Mouse (Mus musculus) layer of hippocampus, postnatal 25 days (tissue): ENCODE measurements at regions not wholly inside any gene's neighbourhood (a gene's known extent, or its start where the extent isn't known, plus 50 kb on each side); places are given as distances from the start of the nearest gene placed in this dataset.
A peak's percentile ranks its signal among the peaks of the same experiment; 100 is the strongest.
"Not testable (repeated sequence)": the region's sequence is repeated elsewhere in the genome, so short reads cannot be mapped to it uniquely, and the experiment has no call there.

ENCODE experiments used
- DNase-seq, 2 experiments: peaks; one replicate each; pipeline ENCODE4 v3.0.0; 2022; ENCODE audit warnings: mixed read lengths in 2 of 2, low spot score in 1 of 2; ENCODE audit errors: extremely low spot score in 1 of 2

DNA sequence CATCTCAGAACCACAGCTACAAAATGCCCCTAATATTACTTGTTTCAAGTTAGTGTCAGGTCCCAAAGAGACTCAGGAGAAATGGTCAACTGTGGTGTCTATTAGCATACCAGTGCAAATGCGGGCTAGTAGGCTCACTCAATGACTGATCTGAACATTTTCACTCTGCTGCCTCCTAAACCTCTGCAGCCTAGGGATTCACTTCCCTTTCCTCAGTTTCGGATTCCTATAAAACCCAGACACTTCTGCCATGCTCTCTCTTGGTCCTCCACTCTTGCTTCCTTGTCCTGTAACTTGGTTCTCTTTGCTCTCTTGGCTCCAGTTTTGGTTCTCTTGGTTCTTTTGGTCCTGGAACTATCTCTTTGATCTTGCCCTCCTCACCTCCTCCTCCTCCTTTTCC lies 206.3 kb upstream of the Spef2 start:
- DNase-seq: no peak

DNA sequence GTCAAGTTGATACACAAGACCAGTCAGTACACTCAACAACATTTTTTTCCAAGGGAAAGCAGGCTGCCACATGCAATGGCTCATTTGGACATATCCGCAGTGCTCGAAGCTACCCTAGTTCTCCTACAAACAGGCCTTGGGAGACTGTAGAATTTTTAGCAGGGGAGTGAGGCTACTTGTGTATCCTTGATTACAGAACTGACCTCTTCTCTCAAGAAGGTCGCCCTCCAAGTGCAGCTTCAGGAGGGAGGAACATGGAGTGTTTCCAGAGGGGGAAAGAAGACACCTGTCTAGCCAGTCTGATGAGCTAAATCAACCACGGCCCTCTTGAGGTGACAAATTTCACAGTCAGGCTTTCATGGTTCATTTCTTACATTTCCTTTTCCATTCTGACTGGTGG lies 202.0 kb upstream of the Prlr start:
- DNase-seq: no peak

GRCm38 (mm10) chr15:10011289-10012234 lies 165.5 kb upstream of the Prlr start:
- peak in 1 of 2 experiments; percentile 3 for DNase-seq

DNA sequence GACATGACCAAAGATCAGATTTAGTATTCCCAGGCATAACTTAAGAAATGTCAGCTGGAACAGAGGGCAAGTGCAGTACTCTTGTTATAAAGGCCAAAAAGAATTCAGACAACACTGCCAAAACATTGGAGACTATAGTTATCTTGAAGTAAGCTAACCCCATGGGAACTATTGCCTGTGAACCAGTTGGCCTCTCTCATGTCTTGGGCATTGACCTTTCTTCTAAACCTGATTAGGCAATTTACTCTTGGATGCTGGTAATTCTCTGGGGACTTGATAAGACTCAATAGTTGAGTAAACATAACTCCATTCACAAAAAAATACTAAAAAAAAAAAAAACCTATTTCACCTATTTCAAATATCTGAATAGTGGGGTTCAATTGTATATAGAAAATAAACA lies 159.8 kb upstream of the Prlr start:
- no peak for DNase-seq

- DNase-seq: no peak
Measured at GRCm38 (mm10) chr15:10029902-10030301, 147.1 kb upstream of the Prlr start.

GRCm38 (mm10) chr15:10035561-10035960 lies 141.5 kb upstream of the Prlr start:
- DNase-seq: no peak

- not testable (repeated sequence) for DNase-seq
Measured at GRCm38 (mm10) chr15:10036576-10036975, 140.5 kb upstream of the Prlr start.

DNA sequence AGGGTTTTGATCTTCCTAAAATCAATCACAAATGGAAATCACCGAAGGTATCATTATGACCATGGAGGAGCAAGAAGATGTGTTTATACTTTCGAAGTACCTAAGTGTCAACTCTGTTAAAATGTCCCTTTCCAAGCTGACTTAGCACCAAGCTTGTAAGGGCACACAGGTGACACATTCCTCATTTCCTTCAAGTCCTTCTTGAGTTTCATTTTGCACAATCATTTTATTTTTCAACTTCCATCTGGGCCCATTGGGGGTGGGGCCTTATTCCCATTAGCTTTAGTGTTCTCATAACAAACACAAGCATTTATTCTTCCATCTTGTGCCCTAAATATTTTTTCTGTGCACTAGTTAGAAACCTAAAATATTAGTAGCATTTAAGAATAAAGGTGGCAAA lies 103.5 kb upstream of the Prlr start:
- no peak for DNase-seq

DNA sequence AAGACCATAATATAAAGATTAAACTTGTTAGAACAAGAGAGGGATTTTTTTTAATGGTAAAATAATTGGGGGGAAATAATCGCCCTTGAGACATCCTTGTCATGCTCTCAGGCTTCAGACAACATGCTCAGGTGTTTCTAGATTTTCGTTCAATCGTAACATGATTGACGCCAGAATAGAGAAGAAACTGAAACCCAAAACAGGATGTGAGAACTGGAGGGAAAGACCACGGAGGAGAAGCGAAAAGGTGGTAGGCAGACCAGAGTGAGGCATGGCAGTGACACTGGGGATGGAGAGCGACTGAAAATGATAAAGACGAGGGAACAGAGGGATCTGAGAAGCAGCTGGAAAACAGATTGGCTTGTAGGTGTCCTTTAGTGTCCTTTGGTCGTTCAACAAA lies 102.1 kb upstream of the Prlr start:
- DNase-seq: no peak

DNA sequence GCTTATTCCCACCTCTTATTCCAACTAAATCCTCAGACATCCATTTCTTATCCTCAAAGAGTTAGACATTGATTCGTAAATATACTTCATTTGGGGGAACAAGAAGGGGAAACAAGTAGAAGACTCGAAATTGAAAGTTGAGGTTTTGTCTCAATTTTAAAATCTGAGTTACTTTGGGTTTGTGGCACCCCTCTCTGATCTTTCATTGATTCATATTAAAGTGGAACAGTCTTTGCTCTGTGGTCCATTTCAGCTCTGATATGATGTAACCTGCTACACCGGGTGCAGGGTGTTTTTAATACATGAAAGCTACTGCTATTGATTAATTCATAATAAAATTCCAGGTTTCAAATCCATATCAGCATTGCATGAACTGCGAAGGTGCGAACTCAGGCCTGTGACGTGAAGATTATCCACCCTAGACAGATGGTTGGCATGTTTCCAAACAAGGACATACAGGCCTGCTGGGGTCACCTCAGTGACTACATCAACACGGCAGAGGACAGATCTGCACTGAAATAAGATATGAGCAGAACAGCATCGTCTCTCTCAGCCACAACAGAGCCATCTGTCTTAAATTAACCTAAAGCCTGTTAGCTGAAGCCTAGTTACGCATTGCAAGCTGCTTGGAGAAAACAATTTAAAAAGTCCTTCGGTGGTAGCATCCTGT lies 101.5 kb upstream of the Prlr start:
- DNase-seq: no peak

DNA sequence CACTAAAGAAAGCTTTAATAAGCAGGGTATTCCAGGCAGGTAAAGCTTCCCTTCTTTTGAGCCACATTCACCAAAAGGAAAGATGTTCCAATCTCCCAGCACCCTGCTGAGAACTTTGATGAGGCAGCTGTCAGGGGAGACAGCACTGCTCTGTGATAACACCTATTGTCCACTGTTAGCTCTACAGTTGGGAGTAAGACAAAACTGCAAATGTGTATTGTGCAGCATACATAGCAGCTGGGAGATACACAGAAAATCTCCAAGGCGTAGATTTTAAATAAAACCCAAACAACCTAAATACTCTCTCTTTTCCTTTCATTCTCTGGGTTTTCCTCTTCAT lies 101.0 kb upstream of the Prlr start:
- DNase-seq: no peak

GRCm38 (mm10) chr15:10078434-10078833 lies 98.6 kb upstream of the Prlr start:
- no peak for DNase-seq

DNA sequence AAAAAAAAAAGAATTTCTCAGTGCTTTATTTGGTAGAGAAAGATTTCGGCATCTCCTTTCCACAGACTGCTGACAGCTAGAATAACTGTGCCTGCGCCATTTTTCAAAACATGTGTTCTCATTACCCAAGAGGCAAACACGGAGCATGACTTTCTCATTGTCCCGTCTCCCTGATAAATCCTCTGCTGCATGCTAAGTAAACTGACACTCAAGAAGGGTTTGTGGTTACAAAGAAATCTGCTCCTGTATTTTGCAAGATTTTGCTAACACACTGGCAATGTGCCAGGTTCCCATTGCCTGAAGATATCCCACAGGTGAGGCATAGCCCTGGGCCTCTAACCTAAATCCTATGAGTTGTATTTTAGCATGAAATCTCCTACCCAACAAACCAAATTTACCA lies 97.5 kb upstream of the Prlr start:
- no peak for DNase-seq

GRCm38 (mm10) chr15:10088691-10089090 lies 88.3 kb upstream of the Prlr start:
- no peak for DNase-seq

DNA sequence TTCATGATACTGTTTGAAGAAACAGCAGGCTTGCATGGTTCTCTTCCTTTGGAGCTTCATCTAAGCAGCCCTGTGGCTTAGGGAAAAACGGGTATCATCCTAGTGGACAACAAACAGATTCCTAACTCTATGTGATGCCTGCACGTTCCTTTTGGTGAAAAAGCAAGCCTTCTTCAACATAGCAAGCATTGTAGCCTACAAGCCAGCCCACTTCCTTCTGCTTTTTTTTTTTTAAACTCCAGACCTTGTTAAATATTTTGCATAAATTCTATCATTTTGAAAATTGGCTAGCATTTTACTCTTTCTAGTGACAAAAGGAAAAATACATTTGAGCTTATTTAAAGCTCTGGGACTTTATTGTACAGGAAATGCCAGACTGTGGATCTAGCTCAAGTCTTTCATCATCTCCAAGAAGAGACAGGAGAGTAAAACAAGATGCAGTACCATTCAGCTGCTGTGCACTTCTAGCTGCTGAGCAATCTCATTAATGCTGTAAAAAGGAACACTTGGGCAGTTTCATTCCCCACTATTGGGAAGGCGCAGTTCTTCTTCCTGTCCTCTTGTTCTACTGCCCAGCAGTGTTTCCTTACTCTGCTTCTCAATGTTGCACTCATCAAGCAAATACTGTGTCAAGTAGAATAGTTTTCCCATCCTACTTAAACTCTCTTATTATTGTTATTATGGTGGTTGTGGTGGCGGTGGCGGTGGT lies 86.5 kb upstream of the Prlr start:
- no peak for DNase-seq

DNA sequence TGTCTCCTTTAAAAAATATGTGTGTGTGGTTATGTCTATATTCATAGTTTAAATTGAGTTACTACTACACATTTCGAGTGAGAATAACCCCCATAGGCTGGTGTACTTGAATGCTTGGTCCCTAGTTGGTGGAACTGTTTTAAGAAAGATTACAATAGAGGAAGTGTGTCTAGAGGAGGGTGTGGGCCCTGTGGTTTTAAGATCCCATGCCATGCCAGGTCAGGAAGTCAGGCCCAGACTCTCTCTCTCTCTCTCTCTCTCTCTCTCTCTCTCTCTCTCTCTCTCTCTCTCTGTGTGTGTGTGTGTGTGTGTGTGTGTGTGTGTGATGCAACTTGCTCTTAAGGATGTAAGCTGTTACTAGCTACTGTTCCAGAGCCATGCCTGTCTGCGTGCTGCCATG lies 73.7 kb upstream of the Prlr start:
- no peak for DNase-seq

DNA sequence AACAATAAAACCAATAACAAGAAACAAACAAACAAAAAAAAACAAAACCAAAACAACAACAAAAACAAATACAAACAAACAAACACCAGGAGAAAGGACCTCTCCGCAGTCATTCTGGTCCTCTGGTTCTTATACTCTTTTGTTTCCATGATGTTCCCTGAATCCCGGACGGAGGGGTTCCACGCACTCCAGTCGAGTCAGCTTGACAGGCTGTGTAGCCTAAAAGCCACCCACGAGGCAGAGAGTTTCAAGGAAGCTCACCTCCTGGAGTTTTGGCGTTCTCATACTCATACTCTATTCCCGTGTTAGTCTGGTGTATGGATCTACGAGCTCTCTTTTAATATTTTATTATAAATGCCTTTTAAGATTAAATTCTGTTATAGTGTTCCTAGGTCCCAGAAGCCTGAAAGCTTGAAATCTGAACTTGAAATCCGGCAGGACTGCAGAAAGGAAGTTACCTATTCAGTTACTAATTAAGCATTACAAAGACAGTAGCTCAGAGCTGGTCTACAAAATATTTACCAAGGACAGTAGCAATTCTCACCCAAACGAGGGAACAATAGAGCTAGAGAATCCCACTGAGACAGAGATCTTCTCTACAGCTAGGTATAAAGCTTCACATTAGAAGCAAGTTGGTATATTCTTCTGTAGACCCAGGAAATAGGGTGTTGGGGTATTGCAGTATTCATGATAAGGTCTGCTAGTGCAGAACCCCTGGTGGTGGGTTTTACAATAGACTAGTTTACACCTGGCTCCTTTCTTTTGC lies 71.6 kb upstream of the Prlr start:
- DNase-seq: not testable (repeated sequence)

- DNase-seq: no peak
Measured at GRCm38 (mm10) chr15:10106853-10107252, 70.2 kb upstream of the Prlr start.
